Mouse (Mus musculus) mesoderm, embryonic 11.5 days (tissue): Measurements from ENCODE around the gene Rbpjl.

Source experiments
- DNase-seq: peaks from one replicate; pipeline ENCODE4 v3.0.0-alpha.2; 2012; ENCODE audit warnings: low read depth, low spot score

Gene Rbpjl

GRCm38 (mm10) chr2:164402906-164403305 lies at the start of gene Rbpjl:
Rbpjl (plus strand) TSS chr2:164403141.
- DNase-seq, result peak; percentile 89

GRCm38 (mm10) chr2:164353356-164353755 lies 49.6 kb upstream of the Rbpjl start:
- DNase-seq, result no peak

- no peak for DNase-seq
These were observed 46.6 kb upstream of the Rbpjl start for GRCm38 (mm10) chr2:164356177-164356967.

- DNase-seq, result no peak
These were observed 44.6 kb upstream of the Rbpjl start for GRCm38 (mm10) chr2:164358373-164358772.

- DNase-seq, result no peak
These were observed 43.9 kb upstream of the Rbpjl start for GRCm38 (mm10) chr2:164359031-164359430.

GRCm38 (mm10) chr2:164359668-164360067 lies 43.3 kb upstream of the Rbpjl start:
- no peak for DNase-seq

GRCm38 (mm10) chr2:164360974-164361657 lies 41.8 kb upstream of the Rbpjl start:
- DNase-seq, result no peak

GRCm38 (mm10) chr2:164366947-164367346 lies 36.0 kb upstream of the Rbpjl start:
- DNase-seq, result no peak

- no peak for DNase-seq
These were observed 34.3 kb upstream of the Rbpjl start for GRCm38 (mm10) chr2:164368620-164369105.

GRCm38 (mm10) chr2:164371371-164371770 lies 31.6 kb upstream of the Rbpjl start:
- no peak for DNase-seq

- no peak for DNase-seq
These were observed 30.4 kb upstream of the Rbpjl start for GRCm38 (mm10) chr2:164372408-164373053.

GRCm38 (mm10) chr2:164373187-164373586 lies 29.8 kb upstream of the Rbpjl start:
- DNase-seq, result no peak

GRCm38 (mm10) chr2:164377478-164378426 lies 25.2 kb upstream of the Rbpjl start:
- DNase-seq, result no peak

GRCm38 (mm10) chr2:164381726-164382125 lies 21.2 kb upstream of the Rbpjl start:
- DNase-seq, result no peak

- DNase-seq, result no peak
These were observed 20.0 kb upstream of the Rbpjl start for GRCm38 (mm10) chr2:164382971-164383370.

GRCm38 (mm10) chr2:164383656-164384399 lies 19.1 kb upstream of the Rbpjl start:
- DNase-seq, result no peak

- DNase-seq, result peak; percentile 74
These were observed 16.8 kb upstream of the Rbpjl start for GRCm38 (mm10) chr2:164385927-164386763.

GRCm38 (mm10) chr2:164386953-164387352 lies 16.0 kb upstream of the Rbpjl start:
- no peak for DNase-seq

GRCm38 (mm10) chr2:164389020-164389419 lies 13.9 kb upstream of the Rbpjl start, which contains the start of gene Slpi:
Slpi (minus strand) TSS chr2:164389095.
- peak; percentile 68 for DNase-seq
